Mouse (Mus musculus) forebrain, embryonic 16.5 days (tissue): Measurements from ENCODE around the gene Nrd1. TPM values are rescaled to one million over a fixed set of nuclear protein-coding genes. Genes with fewer than 3 reads are reported as not detected.

Experiments used
- ATAC-seq: fragments of 200-750 bp; cut with Nextera tagmentation; 2 replicates; pipeline ENCODE4 v1.8.0; 2017; ENCODE audit warnings: mild to moderate bottlenecking, moderate library complexity
- H3K27ac ChIP-seq: fragments of 300-500 bp; sonication (generic); 2 replicates; pipeline ENCODE4 v1.5.1; 2014; ENCODE audit warnings: low read length, control low read depth
- H3K27me3 ChIP-seq: fragments of 300-500 bp; sonication (generic); replicated peaks from 2 replicates; pipeline ENCODE4 v1.6.1; 2014; ENCODE audit warnings: low read length; ENCODE audit not compliant: control insufficient read depth, insufficient read depth
- H3K36me3 ChIP-seq: fragments of 300-500 bp; sonication (generic); 2 replicates; pipeline ENCODE4 v1.6.1; 2014; ENCODE audit not compliant: control insufficient read depth, insufficient read depth
- H3K4me1 ChIP-seq: fragments of 300-500 bp; sonication (generic); replicated peaks from 2 replicates; pipeline ENCODE4 v1.6.1; 2014; ENCODE audit warnings: low read length; ENCODE audit not compliant: control insufficient read depth, insufficient read depth
- H3K4me2 ChIP-seq: fragments of 300-500 bp; sonication (generic); 2 replicates; pipeline ENCODE4 v1.6.1; 2014; ENCODE audit warnings: mild to moderate bottlenecking, low read length, control low read depth
- H3K4me3 ChIP-seq: fragments of 300-500 bp; sonication (generic); replicated peaks from 2 replicates; pipeline ENCODE4 v1.5.1; 2014; ENCODE audit warnings: mild to moderate bottlenecking, low read length, control low read depth
- H3K9ac ChIP-seq: fragments of 300-500 bp; sonication (generic); replicated peaks from 2 replicates; pipeline ENCODE4 v1.6.1; 2014; ENCODE audit warnings: low read depth, low read length, control low read depth
- H3K9me3 ChIP-seq: fragments of 300-500 bp; sonication (generic); 2 replicates; pipeline ENCODE4 v1.6.1; 2016; ENCODE audit warnings: low read length; ENCODE audit not compliant: control insufficient read depth
- WGBS: fragments of 180-500 bp; shearing (Covaris S2); extraction: QIAGEN DNeasy Blood & Tissue Kit; methylation state at CpG from one replicate; pipeline ENCODE4 v1.1.7; 2014; 5-methylcytosine and 5-hydroxymethylcytosine counted together
- polyA plus RNA-seq: library from polyadenylated mRNA; unstranded; fragments of >200 nt; fragmentation: Nextera tagmentation; extraction: Ambion mirVana; gene quantifications from 2 replicates; pipeline ENCODE4 v1.2.1, GENCODE M21; 2015

Gene Nrd1
- polyA plus RNA-seq, 1 experiment from 2014 or later = 88.8 TPM

- no peak for ATAC-seq
- Histone ChIP-seq H3K4me2 (no peak overlapping the region), H3K9ac (no peak overlapping the region), H3K4me3 (no peak overlapping the region), H3K27ac (no peak overlapping the region), H3K9me3 (no peaks in the 10 kb centered on the region), H3K4me1 (no peaks in the 10 kb centered on the region), H3K27me3 (no peaks in the 10 kb centered on the region), H3K36me3 (no peaks in the 10 kb centered on the region)
- WGBS = 96% methylated on average over 1 of the region's 1 CpGs
Observed at GRCm38 (mm10) chr4:108986833-108987472, 13.5 kb upstream of the Nrd1 start.

GRCm38 (mm10) chr4:108987473-108987842 lies 13.0 kb upstream of the Nrd1 start:
- H3K9me3 ChIP-seq = no peaks in the 10 kb centered on the region
- WGBS = 85% methylated on average over 4 of the region's 4 CpGs
- no peak overlapping the region for H3K4me2 ChIP-seq
- no peaks in the 10 kb centered on the region for H3K27me3 ChIP-seq
- H3K4me1 ChIP-seq = no peaks in the 10 kb centered on the region
- no peak overlapping the region for H3K4me3 ChIP-seq
- ATAC-seq = no peak
- no peak overlapping the region for H3K9ac ChIP-seq
- no peaks in the 10 kb centered on the region for H3K36me3 ChIP-seq
- H3K27ac ChIP-seq = no peak overlapping the region

- Histone ChIP-seq H3K4me3 (no peak overlapping the region), H3K36me3 (no peaks in the 10 kb centered on the region), H3K27ac (no peak overlapping the region), H3K4me2 (no peak overlapping the region), H3K27me3 (no peaks in the 10 kb centered on the region), H3K9ac (no peak overlapping the region), H3K9me3 (no peaks in the 10 kb centered on the region), H3K4me1 (no peaks in the 10 kb centered on the region)
- 81% methylated on average over 2 of the region's 2 CpGs for WGBS
- ATAC-seq = no peak
Observed at GRCm38 (mm10) chr4:108989430-108989829, 11.0 kb upstream of the Nrd1 start.

GRCm38 (mm10) chr4:108990032-108990431 lies 10.4 kb upstream of the Nrd1 start:
- Histone ChIP-seq H3K4me1 (no peaks in the 10 kb centered on the region), H3K9ac (no peak overlapping the region), H3K27me3 (no peaks in the 10 kb centered on the region), H3K4me2 (no peak overlapping the region), H3K9me3 (no peaks in the 10 kb centered on the region), H3K27ac (no peak overlapping the region), H3K4me3 (no peak overlapping the region), H3K36me3 (no peaks in the 10 kb centered on the region)
- no peak for ATAC-seq

GRCm38 (mm10) chr4:108990571-108990970 lies 9.9 kb upstream of the Nrd1 start:
- H3K27ac ChIP-seq = no peak overlapping the region
- H3K27me3 ChIP-seq = no peaks in the 10 kb centered on the region
- no peak overlapping the region for H3K4me3 ChIP-seq
- no peak overlapping the region for H3K9ac ChIP-seq
- WGBS = 89% methylated on average over 6 of the region's 6 CpGs
- H3K4me2 ChIP-seq = no peak overlapping the region
- no peaks in the 10 kb centered on the region for H3K4me1 ChIP-seq
- no peaks in the 10 kb centered on the region for H3K36me3 ChIP-seq
- no peaks in the 10 kb centered on the region for H3K9me3 ChIP-seq
- no peak for ATAC-seq

- H3K9me3 ChIP-seq = no peaks in the 10 kb centered on the region
- no peak overlapping the region for H3K4me2 ChIP-seq
- no peaks in the 10 kb centered on the region for H3K4me1 ChIP-seq
- H3K27ac ChIP-seq = no peak overlapping the region
- H3K4me3 ChIP-seq = no peak overlapping the region
- no peaks in the 10 kb centered on the region for H3K36me3 ChIP-seq
- no peaks in the 10 kb centered on the region for H3K27me3 ChIP-seq
- no peak for ATAC-seq
- H3K9ac ChIP-seq = no peak overlapping the region
Observed at GRCm38 (mm10) chr4:108991811-108992210, 8.6 kb upstream of the Nrd1 start.

- Histone ChIP-seq H3K27ac (no peak overlapping the region), H3K27me3 (0 out of 2 replicates have a peak, but pooled peaks cover 1% of the 10 kb centered on the region), H3K9me3 (no peaks in the 10 kb centered on the region), H3K4me2 (no peak overlapping the region), H3K36me3 (no peaks in the 10 kb centered on the region), H3K9ac (no peak overlapping the region), H3K4me3 (no peak overlapping the region), H3K4me1 (no peaks in the 10 kb centered on the region)
- WGBS = 31% methylated on average over 2 of the region's 2 CpGs
- no peak for ATAC-seq
Observed at GRCm38 (mm10) chr4:108992978-108993377, 7.5 kb upstream of the Nrd1 start.

- Histone ChIP-seq H3K36me3 (no peaks in the 10 kb centered on the region), H3K27me3 (0 out of 2 replicates have a peak, but pooled peaks cover 2% of the 10 kb centered on the region), H3K9me3 (no peaks in the 10 kb centered on the region), H3K9ac (peak overlapping the region; percentile 88), H3K4me2 (peak overlapping the region; percentile 76), H3K4me1 (peaks cover 16% of the 10 kb centered on the region), H3K4me3 (peak overlapping the region; percentile 82), H3K27ac (peak overlapping the region; percentile 86)
- WGBS = under 1% methylated on average over 18 of the region's 18 CpGs
- ATAC-seq = peak; percentile 5; the same call in 1 of the 2 replicates
Observed at GRCm38 (mm10) chr4:109000961-109001360, 506 bp downstream of the Nrd1 start.

GRCm38 (mm10) chr4:109008046-109008445 lies 7.6 kb downstream of the Nrd1 start:
- no peak overlapping the region for H3K9ac ChIP-seq
- no peak overlapping the region for H3K27ac ChIP-seq
- H3K4me3 ChIP-seq = no peak overlapping the region
- no peaks in the 10 kb centered on the region for H3K27me3 ChIP-seq
- no peaks in the 10 kb centered on the region for H3K36me3 ChIP-seq
- no peaks in the 10 kb centered on the region for H3K9me3 ChIP-seq
- H3K4me2 ChIP-seq = no peak overlapping the region
- H3K4me1 ChIP-seq = no peaks in the 10 kb centered on the region; the same call in 1 of the 2 replicates
- ATAC-seq = no peak
- 81% methylated on average over 1 of the region's 1 CpGs for WGBS

GRCm38 (mm10) chr4:109014091-109014490 lies 13.6 kb downstream of the Nrd1 start:
- Histone ChIP-seq H3K27ac (no peak overlapping the region), H3K4me3 (no peak overlapping the region), H3K4me1 (no peaks in the 10 kb centered on the region), H3K27me3 (no peaks in the 10 kb centered on the region), H3K9ac (no peak overlapping the region), H3K4me2 (no peak overlapping the region), H3K36me3 (peaks cover 6% of the 10 kb centered on the region; the same call in 1 of the 2 replicates), H3K9me3 (no peaks in the 10 kb centered on the region)
- WGBS = 93% methylated on average over 4 of the region's 4 CpGs
- ATAC-seq = no peak
